Mouse (Mus musculus) spleen, adult 2 months (tissue): ENCODE data around the gene Esr1. TPM values are rescaled to one million over a fixed set of nuclear protein-coding genes. Genes with fewer than 3 reads are reported as not detected.

Experiments
- DNase-seq, 2 experiments: peaks; one replicate each; pipeline versions ENCODE4 v3.0.0 to v3.0.0-alpha.2; 2012 to 2021; ENCODE audit warnings: low spot score in 2 of 2, low read depth in 1 of 2
- H3K27ac ChIP-seq: fragments of 200-500 bp; 2 replicates; pipeline ENCODE4 v1.5.1; 2012; ENCODE audit warnings: low read length, inconsistent platforms; ENCODE audit not compliant: insufficient read depth
- H3K27me3 ChIP-seq: fragments of 200-500 bp; 2 replicates; pipeline ENCODE4 v1.6.1; 2012; ENCODE audit warnings: mild to moderate bottlenecking, moderate library complexity, low read length, inconsistent platforms; ENCODE audit not compliant: control insufficient read depth, insufficient read depth
- H3K36me3 ChIP-seq: fragments of 200-500 bp; 2 replicates; pipeline ENCODE4 v1.6.1; 2012; ENCODE audit warnings: mild to moderate bottlenecking, low read length, inconsistent platforms; ENCODE audit not compliant: control insufficient read depth, insufficient read depth
- H3K4me1 ChIP-seq: fragments of 200-500 bp; 2 replicates; pipeline ENCODE4 v1.6.1; 2011; ENCODE audit warnings: inconsistent platforms; ENCODE audit not compliant: control insufficient read depth, insufficient read depth, insufficient read length
- H3K4me3 ChIP-seq: fragments of 200-500 bp; 2 replicates; pipeline ENCODE4 v1.5.1; 2011; ENCODE audit warnings: mild to moderate bottlenecking, inconsistent platforms; ENCODE audit not compliant: insufficient read depth, insufficient read length; ENCODE audit errors: extremely low read depth
- CTCF ChIP-seq: fragments of 200-500 bp; IDR thresholded peaks from 2 replicates; pipeline ENCODE4 v1.5.1; 2011; ENCODE audit warnings: mild to moderate bottlenecking, inconsistent platforms; ENCODE audit not compliant: insufficient read depth, insufficient read length, insufficient replicate concordance; ENCODE audit errors: extremely low read depth
- POLR2A ChIP-seq: fragments of 200-500 bp; IDR thresholded peaks from 2 replicates; pipeline ENCODE4 v1.6.1; 2011; ENCODE audit warnings: low read depth, low read length, inconsistent platforms
- WGBS: fragments of 180-500 bp; shearing (Covaris S2); methylation state at CpG from one replicate; pipeline ENCODE4 v1.1.7; 2018; 5-methylcytosine and 5-hydroxymethylcytosine counted together
- polyA plus RNA-seq: library from polyadenylated mRNA; depleted of rRNA; stranded (reverse); fragments of >200 nt; gene quantifications from 2 replicates; pipeline ENCODE4 v1.2.3, GENCODE M21; 2012

The Esr1 gene
- polyA plus RNA-seq, 1 experiment = 1.9 TPM

GRCm38 (mm10) chr10:4683711-4684265 is 72.4 kb downstream of the Esr1 start:
- no peak for DNase-seq
- H3K27ac ChIP-seq = no peak overlapping the region
- TF ChIP-seq POLR2A = no peak
- TF ChIP-seq CTCF = no peak
- H3K4me3 ChIP-seq = no peak overlapping the region
- WGBS = 91% methylated on average over 12 of the region's 12 CpGs
- no peaks in the 10 kb centered on the region for H3K27me3 ChIP-seq
- H3K36me3 ChIP-seq = no peaks in the 10 kb centered on the region
- H3K4me1 ChIP-seq = no peaks in the 10 kb centered on the region

- no peaks in the 10 kb centered on the region for H3K36me3 ChIP-seq
Measured at GRCm38 (mm10) chr10:4694336-4694865, 83.0 kb downstream of the Esr1 start.

GRCm38 (mm10) chr10:4709915-4710314 is 98.5 kb downstream of the Esr1 start:
- Histone ChIP-seq H3K4me3 (no peak overlapping the region), H3K36me3 (no peaks in the 10 kb centered on the region; the same call in 1 of the 2 replicates), H3K27ac (no peak overlapping the region), H3K4me1 (peaks cover 2% of the 10 kb centered on the region; the same call in 1 of the 2 replicates), H3K27me3 (peaks cover 4% of the 10 kb centered on the region; the same call in 1 of the 2 replicates)
- TF ChIP-seq CTCF = no peak
- TF ChIP-seq POLR2A = no peak
- WGBS = 46% methylated on average over 15 of the region's 15 CpGs
- no peak for DNase-seq

More at GRCm38 (mm10) chr10:4694336-4694865, 83.0 kb downstream of the Esr1 start:
- H3K4me3 ChIP-seq = no peak overlapping the region
- no peaks in the 10 kb centered on the region for H3K27me3 ChIP-seq
- no peak overlapping the region for H3K27ac ChIP-seq
- TF ChIP-seq POLR2A (no peak), CTCF (no peak)
- H3K4me1 ChIP-seq = no peaks in the 10 kb centered on the region
- WGBS = 92% methylated on average over 7 of the region's 7 CpGs
- DNase-seq = no peak

GRCm38 (mm10) chr10:4711434-4711833 is 100.0 kb downstream of the Esr1 start:
- Histone ChIP-seq H3K4me3 (no peak overlapping the region), H3K4me1 (peaks cover 4% of the 10 kb centered on the region; the same call in 1 of the 2 replicates), H3K27ac (no peak overlapping the region), H3K27me3 (peaks cover 4% of the 10 kb centered on the region; the same call in 1 of the 2 replicates), H3K36me3 (no peaks in the 10 kb centered on the region; the same call in 1 of the 2 replicates)
- TF ChIP-seq POLR2A (no peak), CTCF (no peak)
- 76% methylated on average over 5 of the region's 5 CpGs for WGBS
- DNase-seq = no peak

DNA sequence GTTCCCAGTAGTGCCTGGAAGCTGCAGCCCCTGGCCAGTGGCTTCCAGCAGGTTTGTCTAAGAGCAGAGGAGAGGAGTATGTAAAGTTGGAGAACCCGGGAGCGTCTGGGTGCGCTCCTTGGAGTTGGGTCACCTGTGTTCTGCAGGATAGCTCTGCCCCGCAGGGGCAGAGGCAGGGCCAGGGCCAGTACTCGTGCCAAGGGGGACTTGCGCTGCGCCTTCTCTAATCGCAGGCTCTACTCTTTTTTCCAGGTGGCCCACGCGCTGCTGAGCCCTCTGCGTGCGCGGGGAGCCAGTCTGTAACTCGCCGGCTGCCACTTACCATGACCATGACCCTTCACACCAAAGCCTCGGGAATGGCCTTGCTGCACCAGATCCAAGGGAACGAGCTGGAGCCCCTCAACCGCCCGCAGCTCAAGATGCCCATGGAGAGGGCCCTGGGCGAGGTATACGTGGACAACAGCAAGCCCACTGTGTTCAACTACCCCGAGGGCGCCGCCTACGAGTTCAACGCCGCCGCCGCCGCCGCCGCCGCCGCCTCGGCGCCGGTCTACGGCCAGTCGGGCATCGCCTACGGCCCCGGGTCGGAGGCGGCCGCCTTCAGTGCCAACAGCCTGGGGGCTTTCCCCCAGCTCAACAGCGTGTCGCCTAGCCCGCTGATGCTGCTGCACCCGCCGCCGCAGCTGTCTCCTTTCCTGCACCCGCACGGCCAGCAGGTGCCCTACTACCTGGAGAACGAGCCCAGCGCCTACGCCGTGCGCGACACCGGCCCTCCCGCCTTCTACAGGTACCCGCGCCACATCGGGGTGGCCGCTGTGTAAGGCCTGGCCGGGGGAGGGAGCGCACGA is 100.9 kb downstream of the Esr1 start:
- Histone ChIP-seq H3K36me3 (no peaks in the 10 kb centered on the region; the same call in 1 of the 2 replicates), H3K27me3 (peaks cover 4% of the 10 kb centered on the region; the same call in 1 of the 2 replicates), H3K4me3 (no peak overlapping the region; the same call in 1 of the 2 replicates), H3K4me1 (peaks cover 4% of the 10 kb centered on the region; the same call in 1 of the 2 replicates), H3K27ac (no peak overlapping the region)
- DNase-seq = no peak
- WGBS = 38% methylated on average over 68 of the region's 68 CpGs
- no peak for TF ChIP-seq CTCF
- TF ChIP-seq POLR2A = no peak

DNA sequence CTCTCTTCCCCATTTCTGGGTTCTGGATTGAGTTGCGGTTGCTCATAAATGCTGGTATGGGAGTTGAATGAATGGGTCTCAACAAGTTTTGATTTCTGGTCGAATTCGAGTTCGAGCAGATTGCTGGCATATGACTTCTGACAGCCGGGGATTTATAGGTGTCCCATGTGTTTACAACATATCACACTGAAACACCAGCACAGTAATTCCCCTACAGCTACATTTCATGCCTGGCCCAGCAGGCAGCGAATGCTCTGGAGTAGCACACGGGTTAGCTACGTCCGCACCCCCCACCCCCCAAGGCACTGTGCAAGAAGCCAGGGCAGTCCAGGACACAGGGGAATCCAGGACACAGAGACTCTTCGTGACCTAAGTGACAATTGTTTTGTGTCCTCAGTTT is 102.0 kb downstream of the Esr1 start:
- Histone ChIP-seq H3K27ac (no peak overlapping the region), H3K27me3 (peaks cover 4% of the 10 kb centered on the region; the same call in 1 of the 2 replicates), H3K36me3 (no peaks in the 10 kb centered on the region; the same call in 1 of the 2 replicates), H3K4me1 (peaks cover 4% of the 10 kb centered on the region; the same call in 1 of the 2 replicates), H3K4me3 (no peak overlapping the region)
- 87% methylated on average over 10 of the region's 10 CpGs for WGBS
- TF ChIP-seq POLR2A (no peak), CTCF (no peak)
- no peak for DNase-seq
